Mouse (Mus musculus): ENCODE results near the gene Dnm2. TPM values are rescaled to one million over a fixed set of nuclear protein-coding genes. Genes with fewer than 3 reads are reported as not detected.
"Not testable (repeated sequence)": the region's sequence is repeated elsewhere in the genome, so short reads cannot be mapped to it uniquely, and the experiment has no call there.

Gene Dnm2
- polyA plus RNA-seq, 1 experiment from 2014 or later: 76.1 TPM

- WGBS: 72% methylated on average over 9 of the region's 9 CpGs
- 0 out of 2 replicates have a peak overlapping the region, but pooled peaks have one; percentile 21 for H3K9ac ChIP-seq
- H3K27me3 ChIP-seq: no peaks in the 10 kb centered on the region
- H3K4me1 ChIP-seq: peaks cover 21% of the 10 kb centered on the region
- H3K27ac ChIP-seq: peak overlapping the region; percentile 96
- H3K36me3 ChIP-seq: peaks cover 30% of the 10 kb centered on the region
- H3K4me3 ChIP-seq: peak overlapping the region; percentile 82
- no peak for ATAC-seq (ENCODE audit: insufficient number of reproducible peaks, low FRiP score, low TSS enrichment, low read depth)
- no peaks in the 10 kb centered on the region for H3K9me3 ChIP-seq
- H3K4me2 ChIP-seq: peak overlapping the region; percentile 75
Measured at GRCm38 (mm10) chr9:21511052-21511451, 86.3 kb downstream of the Dnm2 start.

DNA sequence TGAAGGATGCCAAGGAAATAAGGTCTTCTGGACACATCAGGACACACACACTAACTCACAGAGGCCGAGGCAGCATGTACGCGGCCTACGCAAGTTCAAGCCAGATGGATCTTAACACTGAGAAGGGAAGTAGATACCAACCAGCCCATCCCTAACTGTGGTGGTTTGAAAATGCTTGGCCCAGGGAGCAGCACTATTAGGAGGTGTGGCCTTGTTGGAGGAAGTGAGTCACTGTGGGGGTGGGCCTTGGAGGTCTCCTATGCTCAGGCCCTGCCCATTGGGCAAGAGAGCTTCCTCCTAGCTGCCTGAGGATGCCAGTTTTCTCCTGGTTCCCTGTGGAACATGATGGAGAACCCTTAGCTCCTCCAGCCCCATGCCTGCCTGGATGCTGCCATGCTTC, 88.8 kb downstream of the Dnm2 start:
- 96% methylated on average over 4 of the region's 4 CpGs for WGBS
- ATAC-seq (ENCODE audit: insufficient number of reproducible peaks, low FRiP score, low TSS enrichment, low read depth): no peak
- H3K4me3 ChIP-seq: no peak overlapping the region

GRCm38 (mm10) chr9:21517947-21518495, 93.3 kb downstream of the Dnm2 start:
- H3K4me2 ChIP-seq: no peak overlapping the region
- WGBS: 80% methylated on average over 6 of the region's 6 CpGs
- H3K4me3 ChIP-seq: no peak overlapping the region
- no peak for ATAC-seq (ENCODE audit: insufficient number of reproducible peaks, low FRiP score, low TSS enrichment, low read depth)
- no peaks in the 10 kb centered on the region for H3K36me3 ChIP-seq
- H3K4me1 ChIP-seq: no peaks in the 10 kb centered on the region
- no peak overlapping the region for H3K9ac ChIP-seq
- peak overlapping the region; percentile 63 for H3K27ac ChIP-seq
- H3K27me3 ChIP-seq: no peaks in the 10 kb centered on the region
- no peaks in the 10 kb centered on the region for H3K9me3 ChIP-seq

More for the DNA sequence above, 88.8 kb downstream of the Dnm2 start:
- Histone ChIP-seq H3K9ac (no peak overlapping the region), H3K4me2 (no peak overlapping the region), H3K4me1 (peaks cover 16% of the 10 kb centered on the region), H3K27ac (no peak overlapping the region), H3K9me3 (no peaks in the 10 kb centered on the region), H3K27me3 (no peaks in the 10 kb centered on the region), H3K36me3 (peaks cover 6% of the 10 kb centered on the region)

DNA sequence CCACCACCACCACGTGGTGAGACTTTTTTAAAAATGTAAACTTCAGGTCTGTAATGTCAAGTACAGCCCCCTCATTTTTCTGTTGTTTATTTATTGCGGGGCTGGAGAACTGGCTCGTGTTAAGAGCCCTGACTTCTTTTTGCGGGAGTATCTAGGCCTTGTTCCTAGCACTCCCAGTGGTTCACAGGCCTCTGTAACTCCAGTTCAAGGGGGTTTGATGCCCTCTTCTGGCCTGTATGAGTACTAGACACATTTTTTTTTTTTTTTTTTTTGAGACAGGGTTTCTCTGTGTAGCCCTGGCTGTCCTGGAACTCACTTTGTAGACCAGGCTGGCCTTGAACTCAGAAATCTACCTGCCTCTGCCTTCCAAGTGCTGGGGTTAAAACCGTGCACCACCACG, 94.0 kb downstream of the Dnm2 start:
- not testable (repeated sequence) for H3K9me3 ChIP-seq; ATAC-seq (ENCODE audit: insufficient number of reproducible peaks, low FRiP score, low TSS enrichment, low read depth); H3K27me3 ChIP-seq; H3K4me1 ChIP-seq; H3K9ac ChIP-seq; H3K4me3 ChIP-seq; H3K36me3 ChIP-seq; H3K4me2 ChIP-seq; H3K27ac ChIP-seq
- WGBS: 82% methylated on average over 6 of the region's 6 CpGs

DNA sequence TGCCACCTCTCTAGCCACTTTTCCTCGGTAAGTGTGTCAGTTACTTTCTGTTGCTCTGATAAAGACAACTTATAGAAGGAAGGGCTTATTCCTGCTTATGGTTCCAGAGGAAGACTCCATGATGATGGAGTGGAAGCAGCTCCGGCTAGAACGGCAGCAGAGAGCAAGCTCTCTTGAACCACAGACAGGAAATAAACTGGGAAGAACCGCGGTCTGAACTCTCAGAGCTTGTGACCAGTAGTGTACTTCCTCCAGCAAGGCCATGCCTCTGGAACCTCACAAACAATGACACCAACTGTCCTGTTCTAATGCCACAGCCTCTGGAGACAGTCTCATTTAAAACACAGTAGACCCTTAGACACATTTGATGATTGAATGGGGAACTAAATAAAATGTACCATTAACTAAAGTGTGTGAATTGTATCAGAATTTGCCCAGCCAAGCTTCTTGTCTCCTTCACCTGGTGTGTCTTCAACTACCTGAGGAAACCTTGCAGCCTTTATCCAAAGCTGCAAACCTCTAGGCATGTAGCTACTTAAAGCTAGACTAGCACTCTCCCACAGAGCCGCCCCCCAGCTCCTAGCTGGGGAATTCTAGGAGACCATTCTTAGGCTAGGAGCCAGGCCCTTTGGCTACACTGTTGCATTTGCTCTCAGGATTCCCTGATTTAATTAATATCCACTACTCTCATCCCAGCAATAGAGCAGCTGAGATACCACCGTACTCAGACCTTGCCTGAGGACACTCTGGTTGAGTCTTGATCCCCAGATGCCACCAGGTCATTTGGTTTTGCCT, 100.6 kb downstream of the Dnm2 start:
- no peak for ATAC-seq (ENCODE audit: insufficient number of reproducible peaks, low FRiP score, low TSS enrichment, low read depth)
- no peak overlapping the region for H3K4me2 ChIP-seq
- 72% methylated on average over 7 of the region's 7 CpGs for WGBS
- H3K27ac ChIP-seq: no peak overlapping the region
- H3K36me3 ChIP-seq: peaks cover 5% of the 10 kb centered on the region; the same call in 1 of the 2 replicates
- H3K4me3 ChIP-seq: no peak overlapping the region
- no peaks in the 10 kb centered on the region for H3K4me1 ChIP-seq
- no peaks in the 10 kb centered on the region for H3K27me3 ChIP-seq
- no peaks in the 10 kb centered on the region for H3K9me3 ChIP-seq
- no peak overlapping the region for H3K9ac ChIP-seq

DNA sequence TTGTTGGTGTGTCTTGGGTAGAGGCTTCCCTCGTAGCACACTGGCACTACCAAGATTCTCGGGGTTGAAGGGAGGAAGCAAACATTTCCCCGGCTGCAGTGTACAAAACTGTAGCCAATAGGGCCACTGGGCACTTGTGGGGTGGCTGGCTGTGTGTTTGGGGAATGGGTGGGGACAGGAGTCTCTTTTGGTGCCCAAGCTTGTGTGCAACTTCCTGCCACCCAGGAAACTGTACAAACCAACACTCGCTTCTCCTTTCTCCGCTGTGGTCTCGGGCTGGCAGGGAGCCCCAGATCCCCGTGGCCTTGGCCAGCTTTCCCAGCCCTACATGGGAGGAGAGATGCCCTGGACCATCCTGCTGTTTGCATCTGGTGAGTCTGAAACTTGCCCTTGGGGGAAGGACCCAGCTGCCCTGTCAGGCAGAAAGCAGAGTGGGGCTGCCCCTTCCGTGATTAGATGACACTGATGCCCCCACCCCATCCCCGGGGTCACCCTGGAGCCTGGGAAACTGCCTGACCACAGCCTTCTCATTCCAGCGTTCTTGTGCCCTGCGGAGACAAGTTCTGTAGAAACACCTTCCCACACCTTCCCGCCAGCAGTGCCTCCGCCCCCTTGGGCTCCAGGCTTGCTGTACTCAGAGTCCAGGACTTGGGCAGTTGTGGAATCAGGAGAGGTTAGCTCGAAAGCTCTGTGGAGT, 101.4 kb downstream of the Dnm2 start, which contains the start of gene AB124611:
AB124611 (plus strand) TSS at position 240 of the 697 bp plus-strand sequence.
- Histone ChIP-seq H3K36me3 (peaks cover 5% of the 10 kb centered on the region; the same call in 1 of the 2 replicates), H3K27me3 (no peaks in the 10 kb centered on the region), H3K4me2 (no peak within 1 kb of the TSS), H3K4me3 (no peak within 1 kb of the TSS), H3K9me3 (no peaks in the 10 kb centered on the region), H3K9ac (no peak within 1 kb of the TSS), H3K27ac (no peak within 1 kb of the TSS), H3K4me1 (no peaks in the 10 kb centered on the region)
- no peak; the same call in 1 of the 2 replicates for ATAC-seq (ENCODE audit: insufficient number of reproducible peaks, low FRiP score, low TSS enrichment, low read depth)
- 62% methylated on average over 14 of the region's 14 CpGs for WGBS

DNA sequence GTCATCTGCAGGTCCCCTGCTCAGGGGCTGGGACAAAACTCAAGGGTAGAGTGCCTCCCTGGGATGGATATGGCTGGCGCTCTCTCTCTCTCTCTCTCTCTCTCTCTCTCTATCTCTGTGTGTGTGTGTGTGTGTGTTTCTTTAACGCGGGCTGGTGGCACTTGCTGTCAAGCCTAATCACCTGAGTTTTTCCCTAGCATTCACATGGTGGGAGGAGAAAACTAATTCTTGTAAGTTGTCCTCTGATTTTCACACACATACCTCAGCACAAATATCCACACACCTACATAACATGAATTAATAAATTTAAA, 101.9 kb downstream of the Dnm2 start:
- no peaks in the 10 kb centered on the region for H3K27me3 ChIP-seq
- H3K4me2 ChIP-seq: no peak overlapping the region
- no peaks in the 10 kb centered on the region for H3K4me1 ChIP-seq
- ATAC-seq (ENCODE audit: insufficient number of reproducible peaks, low FRiP score, low TSS enrichment, low read depth): 0 out of 2 replicates have a peak, but pooled peaks have one; percentile 16
- no peak overlapping the region for H3K9ac ChIP-seq
- H3K36me3 ChIP-seq: peaks cover 5% of the 10 kb centered on the region; the same call in 1 of the 2 replicates
- no peak overlapping the region for H3K4me3 ChIP-seq
- WGBS: 83% methylated on average over 3 of the region's 3 CpGs
- H3K27ac ChIP-seq: no peak overlapping the region
- H3K9me3 ChIP-seq: no peaks in the 10 kb centered on the region

DNA sequence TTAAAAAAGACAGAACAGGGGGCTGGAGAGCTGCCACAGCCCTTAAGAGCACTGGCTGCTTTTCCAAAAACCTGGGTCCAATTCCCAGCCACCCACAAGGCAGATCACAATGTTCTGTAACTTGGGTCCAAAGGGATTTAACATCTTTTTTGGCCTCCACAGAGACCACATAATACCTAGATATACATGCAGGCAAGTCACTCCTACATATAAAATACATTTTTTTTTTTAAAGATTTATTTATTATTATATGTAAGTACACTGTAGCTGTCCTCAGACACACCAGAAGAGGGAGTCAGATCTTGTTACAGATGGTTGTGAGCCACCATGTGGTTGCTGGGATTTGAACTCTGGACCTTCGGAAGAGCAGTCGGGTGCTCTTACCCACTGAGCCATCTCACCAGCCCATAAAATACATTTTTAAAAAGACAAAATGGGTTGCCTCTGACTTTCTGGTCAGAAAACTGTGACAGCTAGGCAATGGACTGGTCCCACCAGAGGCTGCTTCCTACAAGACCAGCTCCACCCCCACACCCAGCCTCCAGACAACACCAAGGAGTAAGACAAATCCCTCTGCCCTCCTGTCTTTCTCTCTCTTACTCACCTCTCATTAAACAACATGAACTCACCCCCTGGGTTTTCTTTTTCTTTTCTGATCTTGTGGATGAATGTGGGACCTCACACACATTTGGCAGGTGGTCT, 102.5 kb downstream of the Dnm2 start:
- H3K27me3 ChIP-seq: no peaks in the 10 kb centered on the region
- no peak overlapping the region for H3K27ac ChIP-seq
- H3K9me3 ChIP-seq: no peaks in the 10 kb centered on the region
- peaks cover 5% of the 10 kb centered on the region; the same call in 1 of the 2 replicates for H3K36me3 ChIP-seq
- H3K4me3 ChIP-seq: no peak overlapping the region
- H3K9ac ChIP-seq: no peak overlapping the region
- H3K4me2 ChIP-seq: no peak overlapping the region
- 91% methylated on average over 2 of the region's 2 CpGs for WGBS
- no peaks in the 10 kb centered on the region for H3K4me1 ChIP-seq
- ATAC-seq (ENCODE audit: insufficient number of reproducible peaks, low FRiP score, low TSS enrichment, low read depth): no peak

DNA sequence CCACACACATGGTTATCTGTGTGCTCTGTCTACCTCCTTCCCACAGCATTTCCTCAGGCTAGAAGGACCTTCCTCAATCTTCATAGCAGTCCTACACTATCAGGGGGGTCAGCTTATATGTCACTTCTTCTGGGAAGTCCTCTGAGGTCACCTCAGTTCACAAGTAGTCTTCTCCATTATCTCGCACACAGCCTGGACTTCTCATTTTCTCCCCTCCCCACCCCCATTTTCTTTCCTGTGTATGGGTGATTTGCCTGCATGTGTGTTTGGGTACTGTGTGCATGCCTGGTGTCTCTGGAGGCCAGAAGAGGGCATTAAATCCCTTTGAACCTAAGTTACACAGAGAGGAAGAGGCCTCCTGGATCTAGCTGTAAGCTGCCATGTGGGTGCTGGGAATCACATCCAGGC, 103.2 kb downstream of the Dnm2 start:
- Histone ChIP-seq H3K9ac (no peak overlapping the region), H3K27ac (no peak overlapping the region), H3K4me3 (no peak overlapping the region), H3K4me1 (no peaks in the 10 kb centered on the region), H3K36me3 (peaks cover 5% of the 10 kb centered on the region; the same call in 1 of the 2 replicates), H3K4me2 (no peak overlapping the region), H3K9me3 (no peaks in the 10 kb centered on the region), H3K27me3 (no peaks in the 10 kb centered on the region)
- no peak for ATAC-seq (ENCODE audit: insufficient number of reproducible peaks, low FRiP score, low TSS enrichment, low read depth)
- WGBS: 71% methylated on average over 1 of the region's 1 CpGs

- Histone ChIP-seq H3K27me3 (no peaks in the 10 kb centered on the region), H3K4me1 (no peaks in the 10 kb centered on the region), H3K4me3 (no peak overlapping the region), H3K36me3 (no peaks in the 10 kb centered on the region), H3K27ac (no peak overlapping the region), H3K4me2 (no peak overlapping the region), H3K9me3 (no peaks in the 10 kb centered on the region), H3K9ac (no peak overlapping the region)
- 93% methylated on average over 14 of the region's 14 CpGs for WGBS
- no peak for ATAC-seq (ENCODE audit: insufficient number of reproducible peaks, low FRiP score, low TSS enrichment, low read depth)
Measured at GRCm38 (mm10) chr9:21536501-21536900, 111.8 kb downstream of the Dnm2 start.

DNA sequence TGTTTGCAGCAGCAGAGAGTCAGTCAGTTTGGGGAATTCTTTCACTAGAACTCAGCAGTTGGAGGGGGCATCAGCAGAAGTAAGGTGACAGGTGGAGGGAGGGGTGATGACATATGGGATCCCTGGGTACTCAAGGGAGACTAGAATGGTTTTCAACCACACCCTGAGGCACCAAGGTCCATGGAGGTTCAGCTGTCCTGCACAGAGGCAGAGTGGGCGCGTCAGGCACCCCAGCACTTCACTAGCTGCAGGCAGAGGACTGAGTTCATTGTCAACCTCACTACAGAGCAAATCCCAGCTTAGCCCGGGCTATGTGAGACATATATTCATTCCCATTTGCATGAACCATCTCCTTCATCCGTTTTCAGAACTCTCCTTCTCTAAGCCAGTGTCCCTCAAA, 112.3 kb downstream of the Dnm2 start:
- H3K9me3 ChIP-seq: no peaks in the 10 kb centered on the region
- no peak overlapping the region for H3K4me3 ChIP-seq
- no peak overlapping the region for H3K9ac ChIP-seq
- H3K36me3 ChIP-seq: no peaks in the 10 kb centered on the region
- no peaks in the 10 kb centered on the region for H3K27me3 ChIP-seq
- no peak for ATAC-seq (ENCODE audit: insufficient number of reproducible peaks, low FRiP score, low TSS enrichment, low read depth)
- H3K4me1 ChIP-seq: no peaks in the 10 kb centered on the region
- H3K4me2 ChIP-seq: no peak overlapping the region
- no peak overlapping the region for H3K27ac ChIP-seq
- 71% methylated on average over 4 of the region's 4 CpGs for WGBS

Data from limb, embryonic 15.5 days (tissue).